Mouse (Mus musculus): ENCODE results near the gene Racgap1.

Gene Racgap1

DNA sequence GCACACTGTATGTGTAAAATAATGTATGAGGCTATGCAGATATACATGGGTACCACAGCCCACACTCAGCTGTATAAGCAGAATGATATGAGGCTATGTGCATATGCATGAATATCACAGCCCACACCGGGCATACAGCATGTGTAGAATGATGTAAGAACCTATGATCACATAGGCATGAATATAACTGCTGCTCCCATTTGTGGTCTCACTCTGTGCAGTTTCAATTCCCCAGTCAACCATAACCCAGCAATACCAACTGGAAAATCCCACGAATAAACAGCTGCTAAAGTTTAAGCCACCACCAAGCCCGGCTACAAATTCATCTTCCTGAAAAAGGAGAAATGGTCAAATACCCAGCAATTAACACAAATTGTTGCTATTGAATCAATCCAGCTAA is 32.9 kb downstream of the Racgap1 start:
- DNase-seq (ENCODE audit: low spot score) = no peak

GRCm38 (mm10) chr15:99615246-99615645 is 36.2 kb downstream of the Racgap1 start:
- no peak for DNase-seq (ENCODE audit: low spot score)

- peak; percentile 60 for DNase-seq (ENCODE audit: low spot score)
Measured at GRCm38 (mm10) chr15:99614753-99615152, 36.7 kb downstream of the Racgap1 start.

GRCm38 (mm10) chr15:99614273-99614672 is 37.2 kb downstream of the Racgap1 start:
- DNase-seq (ENCODE audit: low spot score) = no peak

DNA sequence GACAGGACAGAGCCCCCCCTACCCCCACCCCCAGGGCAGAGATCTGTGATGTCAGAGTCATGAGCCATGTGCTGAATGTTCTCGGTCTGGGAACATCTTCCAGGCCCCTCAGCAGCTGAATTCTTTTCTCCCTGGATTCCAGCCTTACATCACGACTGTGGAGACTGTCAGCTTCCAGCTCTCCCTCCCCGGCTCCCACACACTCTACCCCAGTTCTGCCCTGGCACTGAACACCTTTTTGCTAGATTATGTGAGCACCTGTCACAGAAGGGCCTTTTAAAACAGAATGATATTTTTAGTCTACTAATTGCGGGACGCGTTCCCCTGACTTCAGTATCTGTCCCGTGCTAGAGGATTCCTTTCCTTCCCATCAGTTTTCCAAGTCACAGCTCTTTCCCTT is 39.9 kb downstream of the Racgap1 start:
- no peak for DNase-seq (ENCODE audit: low spot score)

- DNase-seq (ENCODE audit: low spot score) = no peak
Measured at GRCm38 (mm10) chr15:99608382-99609125, 42.9 kb downstream of the Racgap1 start.

- no peak for DNase-seq (ENCODE audit: low spot score)
Measured at GRCm38 (mm10) chr15:99607388-99608113, 43.9 kb downstream of the Racgap1 start.

- peak; percentile 43 for DNase-seq (ENCODE audit: low spot score)
Measured at GRCm38 (mm10) chr15:99606515-99606914, 44.9 kb downstream of the Racgap1 start.

GRCm38 (mm10) chr15:99605595-99605994 is 45.9 kb downstream of the Racgap1 start:
- no peak for DNase-seq (ENCODE audit: low spot score)

GRCm38 (mm10) chr15:99603216-99603615 is 48.2 kb downstream of the Racgap1 start:
- no peak for DNase-seq (ENCODE audit: low spot score)

DNA sequence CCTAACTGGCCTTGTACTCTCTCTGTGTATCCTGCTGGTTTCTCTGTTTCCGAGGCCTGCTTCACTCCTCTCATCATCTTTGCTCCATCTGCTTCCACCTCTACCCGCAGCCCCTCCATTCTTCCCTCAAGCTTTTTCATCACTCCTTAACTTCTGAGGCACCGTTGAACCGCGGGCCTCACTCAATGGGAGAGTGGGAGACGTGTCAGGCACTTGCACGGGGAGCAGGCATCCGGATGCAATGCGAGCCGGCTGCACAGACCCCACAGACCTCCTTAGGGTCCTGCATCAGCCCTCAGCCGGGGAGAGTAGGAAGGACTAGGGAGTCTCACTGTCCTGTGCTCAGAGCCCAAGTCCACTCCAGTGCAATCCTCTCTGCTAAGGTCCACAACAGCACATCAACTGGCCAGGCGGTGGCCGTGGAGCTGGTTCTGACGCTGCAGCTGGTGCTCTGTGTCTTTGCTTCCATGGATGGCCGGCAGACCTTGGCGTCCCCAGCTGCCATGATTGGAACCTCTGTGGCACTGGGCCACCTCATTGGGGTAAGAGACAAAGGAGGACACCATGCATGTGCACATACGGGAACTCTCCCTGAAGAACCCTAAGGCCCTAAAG is 49.1 kb downstream of the Racgap1 start:
- no peak for DNase-seq (ENCODE audit: low spot score)

GRCm38 (mm10) chr15:99601823-99602120 is 49.7 kb downstream of the Racgap1 start:
- no peak for DNase-seq (ENCODE audit: low spot score)

DNA sequence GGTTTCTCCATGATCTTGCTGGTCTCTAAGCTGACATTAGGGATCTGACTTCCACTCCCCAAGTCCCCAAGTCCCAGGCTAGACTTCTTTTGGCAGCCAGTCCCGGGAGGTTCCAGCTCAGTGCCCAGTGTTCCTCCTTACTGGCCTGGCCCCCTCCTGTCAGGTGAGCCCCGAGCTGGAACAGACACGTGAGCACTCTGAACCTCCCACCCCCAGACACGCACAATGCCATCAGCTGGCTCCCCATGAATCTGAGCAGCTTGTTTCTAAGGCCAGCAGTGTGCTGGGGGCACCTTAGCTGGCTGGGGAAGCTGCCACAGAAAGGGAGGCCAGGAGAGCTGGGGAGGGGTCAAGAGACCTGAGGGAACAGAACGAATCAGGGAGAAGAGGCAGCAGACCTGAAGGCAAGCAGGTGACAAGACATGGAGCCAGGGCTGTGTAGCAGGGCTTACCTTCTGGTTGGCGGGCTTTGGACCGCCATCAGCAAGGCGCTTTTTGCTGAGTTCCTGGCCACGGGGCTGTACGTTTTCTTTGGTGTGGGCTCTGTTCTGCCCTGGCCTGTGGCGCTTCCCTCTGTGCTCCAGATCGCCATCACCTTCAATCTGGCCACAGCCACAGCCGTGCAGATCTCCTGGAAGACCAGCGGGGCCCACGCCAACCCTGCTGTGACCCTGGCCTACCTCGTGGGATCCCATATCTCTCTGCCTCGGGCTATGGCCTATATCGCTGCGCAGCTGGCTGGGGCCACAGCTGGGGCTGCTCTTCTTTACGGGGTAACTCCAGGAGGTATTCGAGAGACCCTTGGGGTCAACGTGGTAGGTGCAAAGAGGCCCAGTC is 50.3 kb downstream of the Racgap1 start, which contains the start of gene Aqp6:
TSS of gene Aqp6 (plus strand) at position 415 of the 837 bp plus-strand sequence.
- DNase-seq (ENCODE audit: low spot score) = no peak

GRCm38 (mm10) chr15:99599245-99600070 is 52.0 kb downstream of the Racgap1 start:
- DNase-seq (ENCODE audit: low spot score) = no peak

GRCm38 (mm10) chr15:99597596-99597995 is 53.9 kb downstream of the Racgap1 start:
- DNase-seq (ENCODE audit: low spot score) = no peak

GRCm38 (mm10) chr15:99596841-99597240 is 54.6 kb downstream of the Racgap1 start:
- no peak for DNase-seq (ENCODE audit: low spot score)

GRCm38 (mm10) chr15:99596056-99596687 is 55.3 kb downstream of the Racgap1 start:
- DNase-seq (ENCODE audit: low spot score) = peak; percentile 82

- no peak for DNase-seq (ENCODE audit: low spot score)
Measured at GRCm38 (mm10) chr15:99594951-99595350, 56.5 kb downstream of the Racgap1 start.

- DNase-seq (ENCODE audit: low spot score) = no peak
Measured at GRCm38 (mm10) chr15:99592877-99593276, 58.6 kb downstream of the Racgap1 start.

GRCm38 (mm10) chr15:99592177-99592576 is 59.3 kb downstream of the Racgap1 start:
- peak; percentile 64 for DNase-seq (ENCODE audit: low spot score)

Measured in urinary bladder, postnatal 14 days (tissue).